Mouse (Mus musculus) testis, adult 2 months (tissue): ENCODE measurements at regions not wholly inside any gene's neighbourhood (a gene's known extent, or its start where the extent isn't known, plus 50 kb on each side); places are given as distances from the start of the nearest gene placed in this dataset.

ENCODE experiments used
- CTCF ChIP-seq: fragments of 200-500 bp; IDR thresholded peaks from 2 replicates; pipeline ENCODE4 v1.5.1; 2012; ENCODE audit warnings: low read depth, mild to moderate bottlenecking, inconsistent platforms, low read length, moderate library complexity; ENCODE audit not compliant: control insufficient read depth, insufficient read depth, insufficient replicate concordance
- POLR2A ChIP-seq: fragments of 200-500 bp; IDR thresholded peaks from 2 replicates; pipeline ENCODE4 v1.6.1; 2012; ENCODE audit warnings: low read depth, mild to moderate bottlenecking, inconsistent platforms, low read length, moderate library complexity; ENCODE audit not compliant: control insufficient read depth

GRCm38 (mm10) chr4:110051281-110051665 lies 73.4 kb downstream of the Dmrta2 start:
- no peak for TF ChIP-seq CTCF
- TF ChIP-seq POLR2A = no peak
